Mouse (Mus musculus) thymus, adult 2 months (tissue): Measurements from ENCODE around the gene Map4.

ENCODE experiments used
- CTCF ChIP-seq: fragments of 200-500 bp; IDR thresholded peaks from 2 replicates; pipeline ENCODE4 v1.5.1; 2012; ENCODE audit warnings: mild to moderate bottlenecking, control low read depth, low read length, moderate library complexity, borderline replicate concordance; ENCODE audit not compliant: control insufficient read depth, poor library complexity, insufficient read depth; ENCODE audit errors: extremely low read depth
- POLR2A ChIP-seq: fragments of 200-500 bp; IDR thresholded peaks from 2 replicates; pipeline ENCODE4 v1.6.1; 2012; ENCODE audit warnings: mild to moderate bottlenecking, low read length, control low read depth, moderate library complexity; ENCODE audit not compliant: control insufficient read depth, poor library complexity, insufficient read depth; ENCODE audit errors: extremely low read depth

- TF ChIP-seq POLR2A (no peak), CTCF (no peak)
Observed at GRCm38 (mm10) chr9:109948546-109948945, 17.3 kb downstream of the Map4 start.
